8 mouse cellular contexts compared by ENCODE assay signal in genomic region chr14:33371248-33371647, GRCm38 (mm10).
A peak's percentile ranks its signal among the peaks of the same experiment; 100 is the strongest.
DNase-seq lines count a peak whose midpoint lies in the region; ATAC-seq lines count a peak whose summit lies in the region.

No protein-coding gene starts in this region.

- DNase-seq in urinary bladder, adult 18-20 months (ENCODE audit: low spot score in 2 of 2), result peak; percentile 41 to 57
- no peak for DNase-seq in urinary bladder, postnatal 10 days (ENCODE audit: low spot score)
- DNase-seq in cerebellum, postnatal 36 days, result peak; percentile 70 to 72
- peak; percentile 64 to 81 for DNase-seq in frontal cortex, postnatal 36 days (ENCODE audit: low spot score in 2 of 2)
- DNase-seq in left cerebral cortex, postnatal 25 days (ENCODE audit: low spot score in 2 of 2), result peak; percentile 75 to 88
- DNase-seq in splenic B cell, adult 2 months (ENCODE audit: low read depth, low spot score), result peak; percentile 49

- peak; percentile 56 for ATAC-seq in inflammation-experienced regulatory T-cells, adult 6 months
- peak; percentile 68 for ATAC-seq in midbrain, embryonic 13.5 days

- no peaks in the 10 kb centered on the region for H3K9me3 ChIP-seq in midbrain, embryonic 13.5 days

- H3K36me3 ChIP-seq in midbrain, embryonic 13.5 days, result no peaks in the 10 kb centered on the region
- no peaks in the 10 kb centered on the region for H3K36me3 ChIP-seq in splenic B cell, adult 2 months (ENCODE audit: control insufficient read depth, insufficient read depth, low read length, poor library complexity, severe bottlenecking)

- H3K9ac ChIP-seq in midbrain, embryonic 13.5 days (replicated peaks), result no peak overlapping the region

- intact Hi-C loops in left cerebral cortex, postnatal 25 days (cut with DNase I), result loop anchor here (1.0 to 5.0 kb wide), 2 partner anchors 58 to 159 kb away; partner anchors contain the start of gene Arhgap22

- no peaks in the 10 kb centered on the region for H3K27me3 ChIP-seq in midbrain, embryonic 13.5 days
- H3K27me3 ChIP-seq in splenic B cell, adult 2 months (ENCODE audit: control insufficient read depth, insufficient read depth, low read length, poor library complexity, severe bottlenecking), result no peaks in the 10 kb centered on the region

- peaks cover 22% of the 10 kb centered on the region for H3K4me1 ChIP-seq in midbrain, embryonic 13.5 days (replicated peaks)

- no peak overlapping the region for H3K4me3 ChIP-seq in midbrain, embryonic 13.5 days (replicated peaks)

- 15% methylated on average over 3 of the region's 3 CpGs for WGBS in midbrain, embryonic 13.5 days

- no peak overlapping the region for H3K27ac ChIP-seq in midbrain, embryonic 13.5 days

- H3K4me2 ChIP-seq in midbrain, embryonic 13.5 days (replicated peaks), result no peak overlapping the region
